Mouse (Mus musculus) embryo, embryonic 10 days (tissue): ENCODE measurements at regions not wholly inside any gene's neighbourhood (a gene's known extent, or its start where the extent isn't known, plus 50 kb on each side); places are given as distances from the start of the nearest gene placed in this dataset.
A peak's percentile ranks its signal among the peaks of the same experiment; 100 is the strongest.

Experiments used
- DNase-seq: peaks from one replicate; pipeline ENCODE4 v3.0.0-alpha.2; 2015; ENCODE audit warnings: low spot score

- DNase-seq, result no peak
Measured at GRCm38 (mm10) chr2:160584568-160584967, 61.1 kb upstream of the Top1 start.

DNA sequence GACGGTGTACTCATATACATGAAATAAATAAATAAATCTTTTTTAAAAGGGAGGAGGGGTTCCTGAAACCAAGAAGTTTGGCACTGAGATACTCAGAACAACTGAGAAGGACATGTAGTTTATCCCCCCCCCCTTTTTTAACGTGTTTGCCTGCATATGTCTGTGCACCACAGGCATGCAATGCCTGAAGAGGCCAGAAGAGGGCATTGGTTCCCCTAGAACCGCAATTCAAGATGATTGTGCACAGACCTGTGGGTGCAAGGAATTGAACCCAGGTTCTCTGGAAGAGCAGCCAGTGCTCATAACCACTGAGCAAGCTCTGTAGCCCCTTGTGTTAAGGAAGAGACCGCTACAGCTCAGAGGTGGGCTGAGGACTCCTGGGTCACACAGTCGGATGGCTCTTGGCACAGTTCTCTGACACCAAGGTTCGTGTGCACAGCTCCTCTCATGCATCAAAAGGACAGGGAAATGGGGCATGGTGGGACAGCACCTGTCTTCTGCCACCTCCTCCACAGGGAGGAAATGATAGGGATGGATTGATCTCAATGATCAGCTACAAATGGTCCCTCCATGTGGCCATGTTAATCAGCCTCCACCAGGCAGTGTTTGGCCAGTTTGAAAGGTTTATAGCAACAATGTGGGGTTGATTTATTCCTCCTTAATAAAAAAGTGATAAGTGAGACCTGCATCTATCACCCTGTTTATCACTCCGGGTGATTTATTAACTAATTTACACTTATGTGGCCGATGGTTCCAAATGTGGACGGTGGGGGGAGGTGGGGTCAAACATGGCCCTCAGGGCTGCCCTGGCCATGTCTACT is 58.5 kb upstream of the Top1 start:
- DNase-seq, result no peak

DNA sequence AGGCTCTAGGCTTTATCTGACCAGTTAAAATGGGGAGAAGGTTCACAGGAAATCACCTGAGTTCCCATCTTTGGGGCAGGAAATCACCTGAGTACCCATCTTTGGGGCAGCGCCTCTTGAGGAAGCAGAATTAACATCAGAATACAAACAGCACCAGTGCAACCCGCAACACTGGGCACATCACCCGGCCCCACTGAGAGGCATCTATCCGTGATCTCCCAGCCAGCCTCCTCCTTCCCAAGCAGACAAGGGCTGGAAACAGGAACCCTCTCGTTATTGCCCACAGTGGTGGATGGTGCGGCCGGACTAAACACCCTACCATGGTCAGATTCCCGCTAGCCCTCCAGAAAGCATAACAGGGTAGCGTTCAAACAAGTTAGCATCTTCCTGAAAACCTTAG is 57.3 kb upstream of the Top1 start:
- DNase-seq, result no peak

DNA sequence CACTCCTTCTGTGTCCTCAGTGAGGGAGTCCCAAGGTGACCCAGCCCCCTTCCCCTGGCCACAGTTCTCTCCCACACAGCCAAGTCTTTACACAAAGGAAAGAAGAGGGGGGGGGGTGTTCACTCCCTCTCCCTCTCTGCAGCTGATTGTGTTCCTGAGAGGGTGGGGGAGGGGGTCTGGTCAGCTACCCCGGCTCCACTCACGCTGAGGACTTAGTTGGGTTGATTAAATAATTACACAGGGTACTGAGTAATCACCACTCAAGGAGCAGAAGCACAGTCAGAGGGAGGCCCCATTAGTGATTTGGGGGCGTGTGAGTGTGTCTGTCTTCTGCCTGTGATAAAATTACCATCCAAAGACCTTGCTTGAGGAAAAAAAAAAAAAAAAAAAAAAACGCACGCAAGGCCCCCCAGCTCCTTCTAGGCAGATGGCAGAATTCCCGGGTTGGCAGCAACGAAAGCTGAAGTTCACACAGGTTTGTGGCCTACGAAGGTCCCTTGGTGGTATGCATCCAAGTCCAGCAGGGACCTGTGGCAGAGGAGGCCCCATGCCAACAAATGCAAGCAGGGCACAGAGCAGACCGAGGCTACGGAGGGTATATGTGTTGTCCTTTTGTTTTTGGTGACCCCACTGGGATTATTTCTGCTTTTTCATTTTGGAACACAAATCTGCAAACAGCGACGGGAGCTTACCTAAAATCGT is 55.3 kb upstream of the Top1 start:
- DNase-seq, result no peak

GRCm38 (mm10) chr2:160591446-160592180 is 54.1 kb upstream of the Top1 start:
- no peak for DNase-seq

GRCm38 (mm10) chr2:160593035-160593434 is 52.7 kb upstream of the Top1 start:
- peak; percentile 87 for DNase-seq
